Mouse (Mus musculus) midbrain, embryonic 12.5 days (tissue): ENCODE results near the gene Gm884. TPM values are rescaled to one million over a fixed set of nuclear protein-coding genes. Genes with fewer than 3 reads are reported as not detected.

Experiments
- ATAC-seq: fragments of 200-750 bp; cut with Nextera tagmentation; 2 replicates; pipeline ENCODE4 v1.8.0; 2017; ENCODE audit warnings: low read depth, moderate TSS enrichment, moderate library complexity; ENCODE audit not compliant: low FRiP score
- H3K27ac ChIP-seq: fragments of 300-500 bp; sonication (generic); replicated peaks from 2 replicates; pipeline ENCODE4 v1.5.1; 2016; ENCODE audit warnings: mild to moderate bottlenecking
- H3K27me3 ChIP-seq: fragments of 300-500 bp; sonication (generic); 2 replicates; pipeline ENCODE4 v1.6.1; 2016; ENCODE audit warnings: mild to moderate bottlenecking
- H3K36me3 ChIP-seq: fragments of 300-500 bp; sonication (generic); 2 replicates; pipeline ENCODE4 v1.6.1; 2016
- H3K4me1 ChIP-seq: fragments of 300-500 bp; sonication (generic); 2 replicates; pipeline ENCODE4 v1.6.1; 2016
- H3K4me2 ChIP-seq: fragments of 300-500 bp; sonication (generic); replicated peaks from 2 replicates; pipeline ENCODE4 v1.6.1; 2016; ENCODE audit warnings: mild to moderate bottlenecking, moderate library complexity
- H3K4me3 ChIP-seq: fragments of 300-500 bp; sonication (generic); 2 replicates; pipeline ENCODE4 v1.5.1; 2016; ENCODE audit warnings: mild to moderate bottlenecking
- H3K9ac ChIP-seq: fragments of 300-500 bp; sonication (generic); replicated peaks from 2 replicates; pipeline ENCODE4 v1.6.1; 2016; ENCODE audit warnings: mild to moderate bottlenecking, moderate library complexity
- H3K9me3 ChIP-seq: fragments of 300-500 bp; sonication (generic); 2 replicates; pipeline ENCODE4 v1.6.1; 2016; ENCODE audit warnings: mild to moderate bottlenecking
- whole genome bisulfite sequencing: fragments of 180-500 bp; shearing (Covaris S2); methylation state at CpG from one replicate; pipeline ENCODE4 v1.1.7; 2016; 5-methylcytosine and 5-hydroxymethylcytosine counted together
- polyA plus RNA-seq: library from polyadenylated mRNA; unstranded; fragments of >200 nt; fragmentation: Nextera tagmentation; extraction: Ambion mirVana; gene quantifications from 2 replicates; pipeline ENCODE4 v1.2.1, GENCODE M21; 2016

Gm884 gene
- polyA plus RNA-seq, 1 experiment from 2014 or later, result not detected

- Histone ChIP-seq H3K27me3 (peaks cover 86% of the 10 kb centered on the region), H3K9me3 (no peaks in the 10 kb centered on the region), H3K9ac (no peak within 1 kb of the TSS), H3K4me2 (peak within 1 kb of the TSS; percentile 47), H3K4me3 (peak within 1 kb of the TSS; percentile 32), H3K36me3 (no peaks in the 10 kb centered on the region), H3K4me1 (peaks cover 14% of the 10 kb centered on the region), H3K27ac (no peak within 1 kb of the TSS)
- WGBS, result 2% methylated on average over 64 of the region's 71 CpGs
- ATAC-seq, result no peak
Observed at GRCm38 (mm10) chr11:103649301-103649982, 28.5 kb upstream of the Gm884 start, which contains the start of gene Rprml. Gene Rprml (plus strand): TSS chr11:103649570.

GRCm38 (mm10) chr11:103648656-103649055 lies 27.7 kb upstream of the Gm884 start:
- Histone ChIP-seq H3K9ac (no peak overlapping the region), H3K36me3 (no peaks in the 10 kb centered on the region), H3K9me3 (no peaks in the 10 kb centered on the region), H3K27ac (no peak overlapping the region), H3K27me3 (peaks cover 79% of the 10 kb centered on the region), H3K4me3 (no peak overlapping the region), H3K4me2 (no peak overlapping the region), H3K4me1 (peaks cover 14% of the 10 kb centered on the region)
- 26% methylated on average over 7 of the region's 7 CpGs for WGBS
- no peak for ATAC-seq

GRCm38 (mm10) chr11:103647921-103648620 lies 27.1 kb upstream of the Gm884 start:
- no peak for ATAC-seq
- Histone ChIP-seq H3K4me3 (no peak overlapping the region), H3K4me1 (peaks cover 14% of the 10 kb centered on the region), H3K4me2 (no peak overlapping the region), H3K27ac (no peak overlapping the region), H3K36me3 (no peaks in the 10 kb centered on the region), H3K9ac (no peak overlapping the region), H3K9me3 (no peaks in the 10 kb centered on the region), H3K27me3 (peaks cover 76% of the 10 kb centered on the region)
- 9% methylated on average over 11 of the region's 11 CpGs for WGBS

GRCm38 (mm10) chr11:103646301-103646700 lies 25.4 kb upstream of the Gm884 start:
- Histone ChIP-seq H3K4me2 (no peak overlapping the region), H3K9me3 (no peaks in the 10 kb centered on the region), H3K9ac (no peak overlapping the region), H3K27ac (no peak overlapping the region), H3K4me1 (peaks cover 14% of the 10 kb centered on the region), H3K4me3 (no peak overlapping the region), H3K36me3 (no peaks in the 10 kb centered on the region), H3K27me3 (peaks cover 65% of the 10 kb centered on the region)
- ATAC-seq, result no peak
- 82% methylated on average over 6 of the region's 6 CpGs for WGBS

GRCm38 (mm10) chr11:103645731-103646130 lies 24.8 kb upstream of the Gm884 start:
- Histone ChIP-seq H3K27ac (no peak overlapping the region), H3K9ac (no peak overlapping the region), H3K27me3 (peaks cover 60% of the 10 kb centered on the region), H3K4me2 (no peak overlapping the region), H3K4me1 (peaks cover 14% of the 10 kb centered on the region), H3K36me3 (no peaks in the 10 kb centered on the region), H3K4me3 (no peak overlapping the region), H3K9me3 (no peaks in the 10 kb centered on the region)
- no peak for ATAC-seq
- 87% methylated on average over 8 of the region's 8 CpGs for WGBS

GRCm38 (mm10) chr11:103643211-103643610 lies 22.3 kb upstream of the Gm884 start:
- Histone ChIP-seq H3K4me3 (no peak overlapping the region), H3K9me3 (no peaks in the 10 kb centered on the region), H3K27me3 (peaks cover 54% of the 10 kb centered on the region), H3K4me2 (no peak overlapping the region), H3K9ac (no peak overlapping the region), H3K36me3 (no peaks in the 10 kb centered on the region), H3K4me1 (no peaks in the 10 kb centered on the region), H3K27ac (no peak overlapping the region)
- ATAC-seq, result no peak
- WGBS, result 79% methylated on average over 9 of the region's 9 CpGs

GRCm38 (mm10) chr11:103639407-103639946 lies 18.5 kb upstream of the Gm884 start:
- H3K9me3 ChIP-seq, result no peaks in the 10 kb centered on the region
- no peaks in the 10 kb centered on the region for H3K4me1 ChIP-seq
- H3K27ac ChIP-seq, result no peak overlapping the region
- WGBS, result 6% methylated on average over 10 of the region's 10 CpGs
- no peak for ATAC-seq
- no peak overlapping the region for H3K9ac ChIP-seq
- no peaks in the 10 kb centered on the region for H3K36me3 ChIP-seq
- peaks cover 30% of the 10 kb centered on the region for H3K27me3 ChIP-seq
- no peak overlapping the region for H3K4me3 ChIP-seq
- H3K4me2 ChIP-seq, result peak overlapping the region; percentile 24; the same call in 1 of the 2 replicates

GRCm38 (mm10) chr11:103638790-103639189 lies 17.9 kb upstream of the Gm884 start, which contains the start of gene Lyzl6:
Gene Lyzl6 (minus strand): TSS chr11:103638890.
- no peak within 1 kb of the TSS for H3K27ac ChIP-seq

GRCm38 (mm10) chr11:103636261-103636660 lies 15.3 kb upstream of the Gm884 start:
- H3K4me2 ChIP-seq, result no peak overlapping the region
- no peak overlapping the region for H3K9ac ChIP-seq
- H3K27ac ChIP-seq, result no peak overlapping the region
- H3K4me1 ChIP-seq, result no peaks in the 10 kb centered on the region
- no peaks in the 10 kb centered on the region for H3K9me3 ChIP-seq
- H3K36me3 ChIP-seq, result no peaks in the 10 kb centered on the region
- peaks cover 20% of the 10 kb centered on the region for H3K27me3 ChIP-seq
- no peak overlapping the region for H3K4me3 ChIP-seq
- no peak for ATAC-seq
- WGBS, result 85% methylated on average over 6 of the region's 6 CpGs

More at GRCm38 (mm10) chr11:103638790-103639189, 17.9 kb upstream of the Gm884 start, which contains the start of gene Lyzl6:
- H3K4me1 ChIP-seq, result no peaks in the 10 kb centered on the region
- peaks cover 30% of the 10 kb centered on the region for H3K27me3 ChIP-seq
- H3K36me3 ChIP-seq, result no peaks in the 10 kb centered on the region
- H3K9me3 ChIP-seq, result no peaks in the 10 kb centered on the region
- no peak within 1 kb of the TSS for H3K9ac ChIP-seq
- WGBS, result 82% methylated on average over 3 of the region's 3 CpGs
- ATAC-seq, result no peak
- no peak within 1 kb of the TSS for H3K4me3 ChIP-seq
- H3K4me2 ChIP-seq, result peak within 1 kb of the TSS; percentile 24; the same call in 1 of the 2 replicates

GRCm38 (mm10) chr11:103635481-103635880 lies 14.5 kb upstream of the Gm884 start:
- no peak overlapping the region for H3K4me2 ChIP-seq
- H3K4me1 ChIP-seq, result no peaks in the 10 kb centered on the region
- H3K4me3 ChIP-seq, result no peak overlapping the region
- peaks cover 16% of the 10 kb centered on the region for H3K27me3 ChIP-seq
- WGBS, result 78% methylated on average over 3 of the region's 3 CpGs
- H3K9ac ChIP-seq, result no peak overlapping the region
- no peaks in the 10 kb centered on the region for H3K36me3 ChIP-seq
- no peaks in the 10 kb centered on the region for H3K9me3 ChIP-seq
- H3K27ac ChIP-seq, result no peak overlapping the region
- ATAC-seq, result no peak

GRCm38 (mm10) chr11:103634806-103635205 lies 13.9 kb upstream of the Gm884 start:
- Histone ChIP-seq H3K4me1 (no peaks in the 10 kb centered on the region), H3K36me3 (no peaks in the 10 kb centered on the region), H3K27ac (no peak overlapping the region), H3K4me3 (no peak overlapping the region), H3K9me3 (no peaks in the 10 kb centered on the region), H3K27me3 (peaks cover 12% of the 10 kb centered on the region), H3K9ac (no peak overlapping the region), H3K4me2 (no peak overlapping the region)
- ATAC-seq, result no peak
- 91% methylated on average over 7 of the region's 7 CpGs for WGBS

- H3K4me1 ChIP-seq, result no peaks in the 10 kb centered on the region
- no peaks in the 10 kb centered on the region for H3K36me3 ChIP-seq
- no peak for ATAC-seq
- H3K27me3 ChIP-seq, result peaks cover 3% of the 10 kb centered on the region; the same call in 1 of the 2 replicates
- H3K9ac ChIP-seq, result no peak overlapping the region
- no peaks in the 10 kb centered on the region for H3K9me3 ChIP-seq
- H3K4me3 ChIP-seq, result no peak overlapping the region
- no peak overlapping the region for H3K4me2 ChIP-seq
- H3K27ac ChIP-seq, result no peak overlapping the region
- WGBS, result 85% methylated on average over 23 of the region's 23 CpGs
Observed at GRCm38 (mm10) chr11:103627453-103627852, 6.5 kb upstream of the Gm884 start.
